Mouse (Mus musculus): ENCODE measurements at regions not wholly inside any gene's neighbourhood (a gene's known extent, or its start where the extent isn't known, plus 50 kb on each side); places are given as distances from the start of the nearest gene placed in this dataset.

DNA sequence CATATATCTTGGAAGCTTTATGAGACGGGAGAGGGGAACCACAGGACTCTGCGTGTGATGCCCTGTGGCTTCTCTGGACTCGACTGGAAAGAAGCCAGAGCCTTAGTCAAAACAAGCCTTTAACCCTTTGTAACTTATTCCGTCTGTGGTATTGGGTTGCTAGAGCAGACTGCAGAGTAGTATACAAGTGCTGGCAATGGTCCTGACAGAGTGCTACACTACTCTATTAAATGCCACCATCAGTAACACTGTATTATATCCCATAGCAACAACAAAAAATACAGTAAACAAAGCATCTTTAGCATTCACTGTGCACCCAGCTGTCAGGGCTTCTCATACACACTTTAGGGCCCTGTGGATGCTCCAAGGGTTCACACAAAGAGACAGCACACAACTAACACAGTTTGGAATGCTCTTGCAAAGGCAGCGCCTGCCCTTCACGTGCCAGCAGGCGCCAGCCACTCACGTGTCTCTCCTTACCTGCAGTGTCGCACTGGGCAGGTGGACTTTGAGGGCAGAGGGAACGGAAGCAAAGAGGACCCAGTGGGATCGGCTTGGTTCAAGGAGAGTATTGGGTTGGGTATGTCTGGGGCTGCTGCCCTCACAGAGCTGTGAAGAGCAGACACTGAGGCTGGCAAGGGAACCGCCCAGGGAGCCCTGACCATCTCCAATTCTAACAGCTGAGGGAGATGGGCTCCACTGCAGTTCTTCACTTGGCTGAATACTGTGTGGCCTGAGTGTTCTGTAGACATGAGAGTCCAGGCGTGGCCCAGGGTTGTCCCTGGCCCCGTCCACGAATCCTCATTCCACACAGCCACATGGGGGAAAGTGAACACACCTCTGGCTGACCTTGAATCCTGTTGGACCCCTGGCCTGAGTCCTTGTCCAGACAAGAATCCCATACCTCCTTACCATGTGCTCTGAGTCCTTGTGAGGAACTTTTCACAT, 130.3 kb upstream of the Zdhhc25 start:
- in situ Hi-C loops (cut with MboI, MseI) = no loop called here

DNA sequence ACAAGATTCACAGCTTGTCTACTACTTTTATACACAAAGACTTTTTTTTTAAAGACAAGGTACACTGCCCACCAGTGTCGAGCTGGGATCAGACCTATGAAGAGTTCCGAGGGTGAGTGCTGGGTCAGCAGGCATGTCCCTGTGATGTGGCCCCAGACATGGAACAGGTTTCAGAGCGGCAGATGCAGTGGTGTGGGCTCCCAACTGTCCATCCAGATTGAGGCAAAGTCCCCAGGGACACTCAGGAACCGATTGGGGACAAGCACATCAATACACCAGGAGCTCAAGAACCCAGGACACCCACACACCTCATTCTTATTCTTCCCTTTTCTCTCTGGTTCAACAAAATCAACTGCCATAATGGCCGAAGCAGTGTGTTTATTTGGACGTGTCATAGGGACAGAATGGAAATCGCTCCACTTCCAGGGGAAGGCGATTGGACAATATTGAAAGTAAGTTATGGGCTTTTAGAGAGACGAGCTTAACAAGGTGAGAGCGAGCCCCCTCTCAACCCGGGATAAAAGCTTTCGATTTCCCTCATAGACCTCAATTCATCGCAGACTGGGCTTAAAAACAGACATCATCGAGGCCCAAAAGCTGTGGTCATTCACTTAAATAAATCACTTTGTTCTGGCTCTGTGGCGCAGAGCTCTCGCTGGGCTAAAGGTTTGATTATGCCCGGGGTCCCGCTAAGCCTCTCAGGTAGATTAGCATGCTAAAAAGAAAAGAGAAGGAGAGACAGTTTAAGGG, 127.6 kb upstream of the Zdhhc25 start:
- in situ Hi-C loops (cut with MboI, MseI) = no loop called here

DNA sequence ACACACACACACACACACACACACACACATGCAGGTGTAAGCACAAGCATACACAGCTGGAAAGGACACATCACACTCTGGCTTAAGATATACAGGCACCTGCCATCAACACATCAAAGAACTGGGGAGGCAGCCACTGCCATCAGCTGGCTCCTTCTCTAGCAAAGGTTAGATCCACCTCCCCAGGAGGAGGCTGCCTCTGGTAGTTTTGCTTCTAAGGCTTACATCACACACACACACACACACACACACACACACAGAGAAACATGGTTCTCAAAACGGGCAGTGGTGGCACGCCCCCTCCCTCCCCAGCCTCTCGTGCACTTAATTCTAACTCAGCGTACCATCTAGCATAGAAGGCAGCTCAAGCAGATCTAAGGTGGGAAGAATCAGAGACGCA, 126.9 kb upstream of the Zdhhc25 start:
- in situ Hi-C loops (cut with MboI, MseI) = no loop called here

DNA sequence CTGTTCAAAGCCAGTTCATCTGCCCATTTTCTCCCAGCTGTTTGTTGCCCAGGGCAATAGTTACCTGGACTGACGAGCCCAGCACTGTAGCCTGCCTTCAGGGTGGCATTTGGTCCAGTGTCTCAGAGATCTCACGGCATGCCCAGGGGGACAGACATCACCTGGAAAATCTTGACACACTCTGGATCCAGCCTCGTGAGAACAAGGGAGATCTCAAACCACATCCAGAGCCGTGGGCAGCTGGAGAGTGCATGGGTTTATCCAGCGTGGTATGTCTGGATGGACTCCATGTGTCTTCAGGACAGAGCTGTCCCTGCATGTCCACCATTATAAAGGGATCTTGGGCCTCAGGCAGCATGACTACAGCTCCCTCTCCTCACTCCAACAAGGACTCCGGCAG, 116.6 kb upstream of the Zdhhc25 start:
- in situ Hi-C loops (cut with MboI, MseI) = no loop called here

DNA sequence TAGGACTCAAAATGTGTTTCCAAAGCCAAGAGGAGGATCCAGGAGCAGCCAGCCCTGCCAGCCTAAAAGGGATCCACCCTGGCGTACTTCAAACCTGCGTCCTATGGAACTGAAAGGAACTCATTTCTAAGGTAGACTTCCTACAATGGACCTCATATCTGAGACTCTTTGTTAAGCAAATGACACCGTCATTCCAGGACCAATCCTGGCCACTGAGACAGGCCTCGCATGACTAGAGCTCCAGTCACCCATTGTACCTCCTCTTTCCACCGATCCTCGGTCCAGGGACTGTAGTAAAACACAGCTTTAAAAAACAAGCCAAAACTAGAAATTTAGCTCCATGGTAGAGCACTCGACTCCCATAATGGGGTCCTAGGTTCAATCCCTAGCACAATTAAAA, 110.4 kb upstream of the Zdhhc25 start:
- in situ Hi-C loops (cut with MboI, MseI) = no loop called here

DNA sequence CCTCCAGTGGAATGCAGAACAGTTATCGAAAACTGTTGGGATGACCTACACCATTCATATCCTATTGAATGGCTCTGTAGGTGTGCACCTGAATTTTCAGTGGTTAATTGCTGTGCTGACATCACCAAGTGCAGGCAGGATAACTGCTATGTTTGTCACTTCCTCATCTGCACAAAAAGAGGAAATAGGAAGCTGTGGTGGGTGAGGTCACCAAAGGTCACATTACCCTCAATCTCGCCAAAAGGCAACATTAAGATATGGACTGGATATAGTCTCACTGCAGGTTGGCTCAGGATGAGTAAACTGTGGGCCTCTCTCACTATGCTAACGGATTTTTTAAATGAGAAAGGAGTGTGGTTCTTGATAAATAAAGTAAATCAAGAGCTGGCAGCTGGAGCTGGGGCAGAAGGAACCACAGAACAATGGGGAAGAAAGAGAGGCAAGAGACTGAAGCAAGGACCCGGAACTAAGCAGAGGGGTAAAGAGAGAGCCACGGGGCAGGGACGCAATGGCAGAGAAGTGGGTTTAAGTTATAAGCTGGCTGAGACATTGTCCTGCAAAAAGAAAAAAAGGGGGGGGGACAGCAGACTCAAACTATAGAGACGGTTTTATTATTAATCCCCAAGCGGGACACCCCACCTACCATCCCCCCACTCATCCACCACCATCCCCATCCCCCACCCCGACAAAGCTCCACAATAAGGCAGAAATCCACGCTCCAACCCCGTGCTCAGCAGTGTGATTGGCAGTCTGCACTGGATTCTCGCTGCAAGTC, 109.6 kb upstream of the Zdhhc25 start:
- in situ Hi-C loops (cut with MboI, MseI) = no loop called here

DNA sequence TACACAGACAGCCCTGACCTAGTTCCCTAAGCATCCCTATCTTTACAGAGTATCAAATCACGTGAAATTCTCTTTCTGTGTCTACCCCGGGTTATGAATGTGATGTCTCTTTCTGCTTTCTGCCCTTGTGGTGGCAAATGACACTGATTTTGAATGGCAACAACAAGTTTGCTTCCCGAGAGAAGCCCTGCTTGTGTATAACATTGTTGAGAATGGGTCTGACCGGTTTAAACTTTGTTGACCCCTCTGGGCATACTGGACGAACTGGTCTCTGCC, 109.1 kb upstream of the Zdhhc25 start:
- in situ Hi-C loops (cut with MboI, MseI) = no loop called here

DNA sequence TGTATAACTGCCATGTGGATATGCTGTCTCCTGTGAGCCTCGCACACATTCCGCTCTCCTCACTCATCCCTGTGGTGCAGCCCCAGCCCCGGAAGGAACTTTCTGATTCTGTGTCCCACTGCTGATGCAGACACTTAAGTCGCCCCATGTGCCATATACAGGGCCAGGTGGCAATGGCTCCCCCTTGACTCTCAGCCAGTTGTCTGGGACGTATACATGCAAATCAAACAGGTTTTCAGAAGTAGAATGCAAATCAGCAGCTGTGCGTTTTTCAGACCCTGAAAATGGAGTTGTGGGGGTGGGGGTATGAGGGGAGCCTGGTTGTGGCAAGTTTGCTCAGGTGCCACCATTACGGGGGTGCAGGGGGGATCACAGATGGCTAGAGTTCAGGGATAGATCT, 102.1 kb upstream of the Zdhhc25 start:
- in situ Hi-C loops (cut with MboI, MseI) = no loop called here

DNA sequence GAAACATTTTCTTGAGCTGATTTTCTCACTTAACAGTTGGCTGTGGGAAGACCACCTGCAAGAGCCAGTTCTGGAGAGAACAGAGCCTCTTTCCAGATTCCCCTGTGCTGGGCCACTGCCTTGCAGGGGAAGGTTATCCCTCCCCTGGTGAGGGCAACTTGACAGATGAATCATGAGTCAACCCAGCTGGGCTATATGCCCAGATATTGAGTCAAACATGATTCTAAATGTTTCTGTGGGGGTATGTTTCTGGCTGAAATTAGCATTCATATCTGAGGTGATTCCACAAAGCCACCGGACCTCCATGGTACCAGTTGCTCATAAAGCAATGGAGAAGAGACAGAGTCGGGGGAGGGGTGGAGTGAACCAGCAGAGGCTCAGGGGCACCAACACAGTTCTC, 97.8 kb upstream of the Zdhhc25 start:
- in situ Hi-C loops (cut with MboI, MseI) = no loop called here

DNA sequence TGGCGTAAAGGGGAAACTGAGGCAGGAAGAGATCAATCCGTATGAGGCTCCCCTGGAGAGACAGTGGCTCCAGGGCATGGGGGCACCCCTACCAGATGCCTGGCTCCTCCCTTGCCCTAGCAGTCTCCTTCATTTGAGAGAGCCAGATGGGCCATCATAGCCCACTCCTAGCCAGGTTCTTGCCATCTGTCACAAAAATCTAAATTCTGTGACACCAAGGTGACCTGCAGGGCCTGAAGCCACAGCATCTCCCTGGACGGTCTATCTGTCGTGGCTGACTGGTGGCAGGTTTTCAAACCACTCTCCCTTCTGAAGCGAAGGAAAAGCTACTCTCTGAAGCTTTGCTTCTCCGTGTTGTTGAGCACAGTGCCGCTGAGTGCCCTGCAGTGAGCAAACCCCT, 96.2 kb upstream of the Zdhhc25 start:
- in situ Hi-C loops (cut with MboI, MseI) = no loop called here

DNA sequence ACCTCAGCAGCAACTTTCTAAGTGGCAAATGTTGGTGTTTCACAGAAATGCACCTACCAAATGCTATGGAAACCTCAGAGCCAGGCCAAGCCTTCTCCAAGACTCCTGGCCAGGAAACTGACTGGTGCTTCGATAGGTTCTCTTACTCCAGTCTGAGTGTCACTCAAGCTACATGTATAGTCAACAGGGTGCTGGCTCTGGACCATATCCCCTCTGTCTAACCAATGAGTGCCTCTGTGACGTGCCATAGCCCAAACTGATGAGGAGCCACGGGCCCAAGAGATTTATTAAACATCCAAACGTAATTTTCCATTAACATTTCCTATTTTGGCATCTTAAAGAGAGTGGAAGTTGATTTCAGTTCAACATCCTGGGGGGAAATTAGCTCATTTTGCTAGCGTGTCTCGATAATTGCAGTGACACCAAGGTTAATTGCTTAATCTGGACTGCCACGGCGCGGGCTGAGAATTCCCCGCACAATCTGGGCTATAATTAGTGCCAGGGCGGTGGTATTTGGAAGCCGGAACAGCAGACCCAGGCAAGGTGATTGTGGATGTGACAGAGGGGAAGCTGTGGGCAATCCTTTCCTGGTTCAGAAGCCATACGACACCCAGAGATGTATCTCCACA, 94.5 kb upstream of the Zdhhc25 start:
- in situ Hi-C loops (cut with MboI, MseI) = no loop called here

DNA sequence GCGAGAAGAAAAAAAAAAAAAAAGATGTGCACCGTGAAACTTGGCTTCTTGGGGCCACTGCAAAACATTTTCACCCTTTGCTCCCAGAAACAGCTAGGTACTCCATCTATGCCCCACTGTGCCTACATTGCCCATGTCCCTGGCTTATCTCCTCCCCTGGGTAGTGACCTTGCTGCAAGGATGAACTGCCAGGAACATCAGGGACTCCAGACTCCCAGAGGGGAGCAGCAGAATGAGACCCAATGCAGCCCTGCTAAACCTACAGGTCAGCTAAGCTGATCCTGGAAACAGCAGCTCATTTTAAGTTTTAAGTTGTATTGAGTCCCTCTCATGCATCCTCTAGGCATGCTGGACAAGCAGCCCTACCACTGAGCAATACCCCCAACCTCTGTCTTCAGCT, 92.2 kb upstream of the Zdhhc25 start:
- in situ Hi-C loops (cut with MboI, MseI) = no loop called here

DNA sequence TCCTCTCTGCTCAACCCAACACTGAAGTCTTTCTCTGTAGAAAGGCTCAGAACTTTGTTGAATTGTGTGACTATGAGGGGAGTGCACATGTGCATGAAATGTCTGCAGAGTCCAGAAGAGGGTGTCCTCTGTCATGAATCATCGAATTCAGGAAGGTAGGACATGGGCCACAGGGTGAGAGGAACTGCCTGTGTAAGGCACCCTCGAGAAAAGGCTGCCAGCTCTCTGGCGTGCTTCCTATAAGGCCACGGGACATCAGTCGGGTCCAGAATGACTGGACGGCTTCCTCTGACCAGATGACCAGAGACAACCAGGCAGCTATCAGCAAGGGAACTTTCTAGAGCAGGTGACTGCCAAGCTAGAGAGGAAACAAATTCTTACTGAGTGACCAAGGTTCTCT, 91.1 kb upstream of the Zdhhc25 start:
- in situ Hi-C loops (cut with MboI, MseI) = no loop called here

DNA sequence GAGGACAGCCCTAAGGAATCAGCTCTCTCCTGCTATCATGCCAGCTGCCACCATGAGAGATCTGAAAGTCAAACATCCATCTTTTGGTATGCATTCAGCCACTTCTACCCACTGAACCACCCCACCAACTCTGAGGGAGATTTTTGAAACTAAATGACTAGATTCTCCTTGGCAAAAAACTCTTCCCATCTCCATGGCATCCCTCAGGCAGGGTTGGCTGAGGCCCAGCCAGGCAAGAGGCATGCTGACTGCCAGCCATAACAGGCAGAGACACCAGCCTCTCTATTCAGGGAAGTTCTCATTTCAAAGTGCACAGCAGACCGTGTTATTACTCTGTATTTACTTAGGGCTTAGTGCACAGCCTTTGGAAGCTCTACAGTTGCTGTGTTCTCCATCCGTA, 90.5 kb upstream of the Zdhhc25 start:
- in situ Hi-C loops (cut with MboI, MseI) = no loop called here

DNA sequence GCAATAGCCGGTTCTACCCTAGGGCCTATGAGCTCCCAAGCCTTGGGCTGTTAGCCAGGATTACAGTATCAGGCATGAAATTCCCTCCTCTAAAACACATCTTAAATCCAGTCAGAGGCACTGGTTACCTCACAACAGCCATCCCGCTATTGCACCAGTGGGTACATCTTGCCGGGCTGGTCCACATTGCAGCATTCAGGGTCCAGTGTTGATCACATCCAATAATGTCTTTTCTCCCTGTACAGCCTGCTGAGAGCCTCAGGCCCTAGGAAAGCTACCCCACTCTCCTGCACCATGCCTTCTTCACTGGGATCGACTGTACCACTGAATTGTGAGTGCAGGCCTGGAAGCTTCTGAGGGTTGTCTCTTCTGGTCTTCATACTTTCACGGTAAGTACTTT, 86.0 kb upstream of the Zdhhc25 start:
- in situ Hi-C loops (cut with MboI, MseI) = no loop called here

DNA sequence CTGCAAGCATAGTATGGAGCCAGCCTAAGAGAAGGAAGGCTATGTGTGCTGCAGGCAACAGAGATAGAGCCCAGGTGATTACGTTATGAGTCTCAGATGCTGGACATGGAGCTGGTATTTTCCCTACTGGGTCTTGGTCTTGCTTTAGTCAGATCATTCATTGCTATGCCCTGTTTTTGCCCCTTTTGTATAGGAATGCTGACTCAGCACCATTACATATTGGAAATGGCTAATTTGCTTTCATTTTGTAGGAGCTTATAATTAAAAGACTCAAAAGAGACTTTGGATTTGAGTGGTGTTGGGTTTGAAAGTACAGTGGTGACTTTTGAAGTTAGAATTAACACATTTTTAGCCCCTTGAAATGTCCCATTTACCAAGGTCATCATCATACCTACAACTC, 68.9 kb upstream of the Zdhhc25 start:
- in situ Hi-C loops (cut with MboI, MseI) = no loop called here

DNA sequence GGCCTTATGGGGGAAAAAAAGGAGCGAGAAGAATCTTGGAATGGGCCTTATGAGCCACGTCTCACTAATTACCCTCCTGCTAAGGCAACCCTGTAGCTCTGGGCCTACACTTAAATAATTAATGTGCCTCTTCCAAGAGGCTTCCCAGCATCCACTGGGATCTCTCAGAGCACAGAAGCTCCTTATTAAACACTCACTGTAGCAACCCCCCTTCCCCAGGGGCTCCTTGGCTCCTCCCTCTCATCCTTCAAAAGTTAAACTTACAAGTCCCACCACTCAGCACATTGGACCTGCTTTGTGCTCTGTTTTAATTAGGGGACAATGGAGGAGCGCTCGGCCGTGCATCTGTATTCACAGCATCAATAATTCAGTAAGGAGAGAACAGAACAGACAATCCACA, 68.1 kb upstream of the Zdhhc25 start:
- in situ Hi-C loops (cut with MboI, MseI) = no loop called here

DNA sequence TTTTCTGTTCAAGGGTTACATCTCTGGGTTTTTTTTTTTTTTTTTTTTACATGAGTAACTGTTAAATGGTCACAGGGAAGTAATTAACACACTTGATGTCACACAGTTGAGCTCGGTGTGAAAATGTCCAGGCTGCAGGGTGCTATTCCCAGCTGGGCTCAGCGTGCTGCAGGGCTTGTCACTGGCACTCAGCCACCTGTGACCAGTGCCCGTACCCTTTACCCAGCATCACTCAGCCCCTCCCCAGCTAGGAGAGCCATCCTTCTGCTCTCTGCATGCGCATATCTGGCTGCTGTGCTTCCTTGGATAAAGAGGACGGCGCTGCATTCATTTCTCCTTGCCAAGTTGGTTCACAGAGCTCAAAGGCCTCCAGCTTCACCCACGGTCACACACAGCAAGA, 66.7 kb upstream of the Zdhhc25 start:
- in situ Hi-C loops (cut with MboI, MseI) = no loop called here

DNA sequence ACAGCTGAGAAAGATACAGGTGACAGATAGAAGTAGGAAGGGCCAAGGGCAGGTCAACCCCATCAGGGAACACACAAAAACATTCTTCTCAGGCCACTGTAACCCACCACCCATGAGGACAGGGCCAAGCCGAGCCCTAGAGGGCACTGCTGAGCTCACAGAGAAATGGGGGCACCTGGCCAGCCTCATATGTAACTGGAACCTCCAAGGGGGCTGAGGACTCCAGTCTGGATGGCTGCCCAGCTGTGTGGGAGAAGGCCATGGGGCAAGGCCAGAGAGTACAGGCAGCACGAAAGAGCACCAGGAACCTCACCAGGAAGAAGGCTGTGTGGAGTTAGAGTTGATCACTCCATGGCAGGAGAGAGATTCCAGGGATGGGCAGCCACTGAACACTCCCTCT, 64.6 kb upstream of the Zdhhc25 start:
- in situ Hi-C loops (cut with MboI, MseI) = no loop called here

DNA sequence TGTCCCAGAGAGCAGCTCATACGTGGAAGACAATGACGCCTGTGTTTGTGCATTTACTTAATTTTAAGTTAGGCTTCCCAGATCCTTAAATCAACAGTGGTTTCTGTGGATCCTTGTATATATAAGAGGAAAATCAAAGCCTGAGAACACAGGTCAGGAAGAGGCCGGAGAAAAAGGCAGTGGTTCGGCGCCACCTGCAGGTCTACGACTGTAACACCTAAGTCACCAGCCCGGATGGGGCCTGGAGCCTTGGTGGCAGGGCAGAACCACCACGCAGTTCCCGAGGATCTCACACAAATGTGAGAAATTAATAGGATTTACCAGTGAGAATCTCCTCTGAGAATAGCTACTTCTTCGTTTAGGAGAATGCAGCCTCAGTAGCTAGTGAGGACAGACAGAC, 62.9 kb upstream of the Zdhhc25 start:
- in situ Hi-C loops (cut with MboI, MseI) = no loop called here

DNA sequence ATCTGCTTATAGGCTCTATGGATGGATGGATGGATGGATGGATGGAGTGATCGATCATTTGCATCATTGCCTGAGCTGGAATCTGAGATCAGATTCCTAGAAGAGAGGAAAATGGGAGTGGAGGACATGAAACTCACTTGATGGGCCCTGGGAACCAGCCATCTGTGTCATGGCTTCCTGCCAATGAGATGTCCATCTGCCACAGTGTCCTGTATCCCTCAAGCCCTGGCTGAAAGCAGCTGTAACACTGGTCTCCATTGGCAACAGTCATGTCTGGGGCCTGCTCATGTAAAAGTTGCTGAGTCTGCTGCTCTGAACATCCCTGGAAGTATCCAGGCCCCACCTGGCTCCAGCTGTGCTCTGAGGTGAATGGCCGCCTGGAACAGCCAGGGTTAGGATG, 57.5 kb upstream of the Zdhhc25 start:
- in situ Hi-C loops (cut with MboI, MseI) = no loop called here

DNA sequence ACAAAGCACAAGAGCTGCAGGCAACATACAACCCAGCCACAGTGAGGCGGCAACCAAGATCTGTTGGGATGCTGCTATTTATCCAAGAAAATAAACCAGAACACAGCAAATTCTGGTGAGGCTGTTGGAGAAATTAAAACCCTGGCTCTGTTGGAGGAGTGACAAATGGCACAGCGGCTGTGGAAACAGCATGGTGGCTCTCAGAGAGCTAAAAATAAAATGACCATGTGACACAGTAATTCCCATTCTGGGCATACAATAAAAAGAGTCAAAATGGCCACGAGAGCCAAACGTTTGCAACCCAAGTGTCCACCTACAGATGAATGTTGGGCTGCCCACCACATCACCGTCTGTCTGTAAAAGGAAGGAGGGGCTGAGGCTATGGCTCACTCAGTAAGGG, 55.9 kb upstream of the Zdhhc25 start:
- in situ Hi-C loops (cut with MboI, MseI) = no loop called here

Data from T-helper 17 cell (primary cell).